Mouse (Mus musculus): Measurements from ENCODE around the gene Gm3373. TPM values are rescaled to one million over a fixed set of nuclear protein-coding genes. Genes with fewer than 3 reads are reported as not detected.

Gm3373 gene
- not detected for polyA plus RNA-seq (2014; fragmentation: Illumina TruSeq; extraction: RNeasy Lipid Tissue Mini Kit (QIAGEN cat#74804))

DNA sequence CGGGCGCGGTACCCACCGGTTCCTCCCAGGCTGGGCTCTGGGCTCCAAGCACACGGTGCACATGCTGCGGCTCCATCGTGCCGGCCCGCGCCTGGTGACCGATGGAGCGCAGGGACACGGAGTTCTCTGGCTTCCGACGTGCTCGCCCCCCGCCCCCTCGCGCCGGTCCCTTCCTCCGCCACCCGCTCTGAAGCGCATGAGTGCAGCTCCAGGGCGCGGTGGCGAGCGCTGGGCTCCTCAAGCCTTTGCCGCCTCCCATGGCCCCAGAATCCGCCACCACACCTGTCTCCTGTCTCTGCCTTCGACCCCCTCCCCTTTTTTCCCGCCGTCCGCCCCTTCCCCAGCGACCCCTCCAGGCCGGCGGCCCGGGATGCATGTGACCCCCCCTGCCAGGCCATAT is at the start of gene Gm3373:
TSS of gene Gm3373 (minus strand) at position 101 of the 400 bp plus-strand sequence.

DNA sequence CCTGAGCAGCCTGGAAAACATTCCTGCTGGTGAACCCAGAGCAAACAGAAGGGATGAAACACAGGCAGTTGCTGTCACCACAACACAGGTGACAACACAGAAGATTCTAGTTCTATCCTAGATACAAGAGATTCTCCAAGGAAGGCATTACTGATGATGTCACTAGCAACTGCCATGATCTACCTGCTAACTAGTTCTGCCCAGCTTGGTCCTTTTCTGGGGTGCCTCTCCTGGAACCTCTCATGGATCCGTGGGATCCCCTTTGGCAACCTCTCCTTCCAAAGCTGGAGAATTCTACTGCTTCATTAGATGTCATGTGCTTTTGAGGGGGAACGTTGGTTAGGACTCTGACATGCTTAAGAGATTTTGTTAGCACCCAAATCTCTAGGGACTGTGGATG is 54.0 kb downstream of the Gm3373 start, which contains the start of gene Gm9603:
TSS of gene Gm9603 (minus strand) at position 101 of the 400 bp plus-strand sequence.

Other genes starting within 250 kb of the Gm3373 start
- not detected for gene Gm3488, start 239.9 kb downstream of the Gm3373 start, polyA plus RNA-seq (2014; fragmentation: Illumina TruSeq; extraction: RNeasy Lipid Tissue Mini Kit (QIAGEN cat#74804))
- gene Gm3532, start 203.1 kb downstream of the Gm3373 start, polyA plus RNA-seq (2014; fragmentation: Illumina TruSeq; extraction: RNeasy Lipid Tissue Mini Kit (QIAGEN cat#74804)): not detected
- gene Gm8265, start 108.5 kb downstream of the Gm3373 start, polyA plus RNA-seq (2014; fragmentation: Illumina TruSeq; extraction: RNeasy Lipid Tissue Mini Kit (QIAGEN cat#74804)): not detected
- not detected for gene Gm9603, start 54.1 kb downstream of the Gm3373 start, polyA plus RNA-seq (2014; fragmentation: Illumina TruSeq; extraction: RNeasy Lipid Tissue Mini Kit (QIAGEN cat#74804))
- gene Gm3383, start 66.4 kb upstream of the Gm3373 start, polyA plus RNA-seq (2014; fragmentation: Illumina TruSeq; extraction: RNeasy Lipid Tissue Mini Kit (QIAGEN cat#74804)): 0.26 TPM
- gene Gm3424, start 88.8 kb upstream of the Gm3373 start, polyA plus RNA-seq (2014; fragmentation: Illumina TruSeq; extraction: RNeasy Lipid Tissue Mini Kit (QIAGEN cat#74804)): not detected
- gene Gm8237, start 138.8 kb upstream of the Gm3373 start, polyA plus RNA-seq (2014; fragmentation: Illumina TruSeq; extraction: RNeasy Lipid Tissue Mini Kit (QIAGEN cat#74804)): not detected
- gene Gm3248, start 220.2 kb upstream of the Gm3373 start, polyA plus RNA-seq (2014; fragmentation: Illumina TruSeq; extraction: RNeasy Lipid Tissue Mini Kit (QIAGEN cat#74804)): 0.29 TPM
- gene Gm3453, start 237.6 kb upstream of the Gm3373 start, polyA plus RNA-seq (2014; fragmentation: Illumina TruSeq; extraction: RNeasy Lipid Tissue Mini Kit (QIAGEN cat#74804)): not detected

All from ovary, adult 10 weeks (tissue).